Mouse (Mus musculus): ENCODE measurements around the gene Slc35c1.

GRCm38 (mm10) chr2:92425366-92425765 is 35.0 kb downstream of the Slc35c1 start:
- no peak for TF ChIP-seq GATA1 (IDR thresholded peaks at IDR 0.05; ENCODE audit: low read length)
- no peak for TF ChIP-seq TAL1 (IDR thresholded peaks at IDR 0.05; ENCODE audit: low read length)

All from erythroblast, embryonic 14.5 days (primary cell).